Mouse (Mus musculus): ENCODE data around the gene Atxn10. TPM values are rescaled to one million over a fixed set of nuclear protein-coding genes. Genes with fewer than 3 reads are reported as not detected.
A peak's percentile ranks its signal among the peaks of the same experiment; 100 is the strongest.

The Atxn10 gene
- polyA plus RNA-seq (2014; fragmentation: Nextera tagmentation; extraction: Ambion mirVana) = 345 and 360 TPM in 2 replicates

- peak within 1 kb of the TSS; percentile 86 for H3K9ac ChIP-seq
- peaks cover 4% of the 10 kb centered on the region; the same call in 1 of the 2 replicates for H3K4me1 ChIP-seq (ENCODE audit: insufficient read depth)
- ATAC-seq (ENCODE audit: insufficient read depth) (peak; percentile 26; the same call in 1 of the 2 replicates), DNase-seq (peak; percentile 13)
- no peaks in the 10 kb centered on the region for H3K27me3 ChIP-seq (ENCODE audit: insufficient read depth, low read length)
- no peak for TF ChIP-seq CTCF (IDR thresholded peaks at IDR 0.05; ENCODE audit: low read depth)
- H3K4me3 ChIP-seq (ENCODE audit: low read depth, low read length) = peak within 1 kb of the TSS; percentile 81
- 7% methylated on average over 19 of the region's 19 CpGs for WGBS
- H3K4me2 ChIP-seq = peak within 1 kb of the TSS; percentile 90
- H3K27ac ChIP-seq (ENCODE audit: low read depth) = peak within 1 kb of the TSS; percentile 98
- no peaks in the 10 kb centered on the region for H3K9me3 ChIP-seq (ENCODE audit: low read depth, low read length)
- no peaks in the 10 kb centered on the region for H3K36me3 ChIP-seq (ENCODE audit: insufficient read depth)
These were observed at the start of gene Atxn10 for GRCm38 (mm10) chr15:85335671-85336300. Gene Atxn10, plus strand, starts transcription at chr15:85336245.

GRCm38 (mm10) chr15:85294632-85295031 is 41.4 kb upstream of the Atxn10 start:
- ATAC-seq (ENCODE audit: insufficient read depth) = no peak
- no peaks in the 10 kb centered on the region for H3K9me3 ChIP-seq (ENCODE audit: low read depth, low read length)
- TF ChIP-seq CTCF (IDR thresholded peaks at IDR 0.05; ENCODE audit: low read depth) = peak; percentile 52
- no peak overlapping the region for H3K4me2 ChIP-seq
- no peaks in the 10 kb centered on the region for H3K36me3 ChIP-seq (ENCODE audit: insufficient read depth)
- H3K27ac ChIP-seq (ENCODE audit: low read depth) = no peak overlapping the region
- H3K4me1 ChIP-seq (ENCODE audit: insufficient read depth) = peaks cover 6% of the 10 kb centered on the region; the same call in 1 of the 2 replicates
- no peaks in the 10 kb centered on the region for H3K27me3 ChIP-seq (ENCODE audit: insufficient read depth, low read length)
- no peak for DNase-seq
- H3K4me3 ChIP-seq (ENCODE audit: low read depth, low read length) = no peak overlapping the region
- no peak overlapping the region for H3K9ac ChIP-seq
- WGBS = 81% methylated on average over 3 of the region's 3 CpGs

GRCm38 (mm10) chr15:85295544-85295943 is 40.5 kb upstream of the Atxn10 start:
- WGBS = 50% methylated on average over 8 of the region's 8 CpGs
- ATAC-seq (ENCODE audit: insufficient read depth) (no peak), DNase-seq (no peak)
- Histone ChIP-seq H3K9me3 (ENCODE audit: low read depth, low read length) (no peaks in the 10 kb centered on the region), H3K4me2 (no peak overlapping the region), H3K4me3 (ENCODE audit: low read depth, low read length) (no peak overlapping the region), H3K36me3 (ENCODE audit: insufficient read depth) (no peaks in the 10 kb centered on the region), H3K9ac (no peak overlapping the region), H3K27me3 (ENCODE audit: insufficient read depth, low read length) (no peaks in the 10 kb centered on the region), H3K27ac (ENCODE audit: low read depth) (no peak overlapping the region), H3K4me1 (ENCODE audit: insufficient read depth) (peaks cover 6% of the 10 kb centered on the region; the same call in 1 of the 2 replicates)
- no peak for TF ChIP-seq CTCF (IDR thresholded peaks at IDR 0.05; ENCODE audit: low read depth)

GRCm38 (mm10) chr15:85295977-85296376 is 40.1 kb upstream of the Atxn10 start:
- 50% methylated on average over 2 of the region's 2 CpGs for WGBS
- no peak for DNase-seq
- no peak overlapping the region for H3K4me2 ChIP-seq
- H3K9me3 ChIP-seq (ENCODE audit: low read depth, low read length) = no peaks in the 10 kb centered on the region
- no peak for TF ChIP-seq CTCF (IDR thresholded peaks at IDR 0.05; ENCODE audit: low read depth)
- H3K27ac ChIP-seq (ENCODE audit: low read depth) = no peak overlapping the region
- H3K36me3 ChIP-seq (ENCODE audit: insufficient read depth) = no peaks in the 10 kb centered on the region
- H3K4me1 ChIP-seq (ENCODE audit: insufficient read depth) = peaks cover 6% of the 10 kb centered on the region; the same call in 1 of the 2 replicates
- no peak overlapping the region for H3K4me3 ChIP-seq (ENCODE audit: low read depth, low read length)
- H3K9ac ChIP-seq = no peak overlapping the region
- no peak for ATAC-seq (ENCODE audit: insufficient read depth)
- H3K27me3 ChIP-seq (ENCODE audit: insufficient read depth, low read length) = no peaks in the 10 kb centered on the region

- Histone ChIP-seq H3K27me3 (ENCODE audit: insufficient read depth, low read length) (no peaks in the 10 kb centered on the region), H3K9me3 (ENCODE audit: low read depth, low read length) (no peaks in the 10 kb centered on the region), H3K36me3 (ENCODE audit: insufficient read depth) (no peaks in the 10 kb centered on the region), H3K4me1 (ENCODE audit: insufficient read depth) (peaks cover 6% of the 10 kb centered on the region; the same call in 1 of the 2 replicates), H3K4me2 (no peak overlapping the region), H3K27ac (ENCODE audit: low read depth) (no peak overlapping the region), H3K4me3 (ENCODE audit: low read depth, low read length) (no peak overlapping the region), H3K9ac (no peak overlapping the region)
- DNase-seq (no peak), ATAC-seq (ENCODE audit: insufficient read depth) (no peak)
- 49% methylated on average over 3 of the region's 3 CpGs for WGBS
- TF ChIP-seq CTCF (IDR thresholded peaks at IDR 0.05; ENCODE audit: low read depth) = no peak
These were observed 39.5 kb upstream of the Atxn10 start for GRCm38 (mm10) chr15:85296538-85296937.

- Histone ChIP-seq H3K9me3 (ENCODE audit: low read depth, low read length) (no peaks in the 10 kb centered on the region), H3K27ac (ENCODE audit: low read depth) (peak overlapping the region; percentile 64), H3K27me3 (ENCODE audit: insufficient read depth, low read length) (no peaks in the 10 kb centered on the region), H3K9ac (no peak overlapping the region), H3K36me3 (ENCODE audit: insufficient read depth) (no peaks in the 10 kb centered on the region), H3K4me1 (ENCODE audit: insufficient read depth) (peaks cover 6% of the 10 kb centered on the region; the same call in 1 of the 2 replicates), H3K4me2 (peak overlapping the region; percentile 36), H3K4me3 (ENCODE audit: low read depth, low read length) (no peak overlapping the region)
- 20% methylated on average over 17 of the region's 17 CpGs for WGBS
- TF ChIP-seq CTCF (IDR thresholded peaks at IDR 0.05; ENCODE audit: low read depth) = no peak
- DNase-seq (peak; percentile 39), ATAC-seq (ENCODE audit: insufficient read depth) (peak; percentile 72)
These were observed 37.8 kb upstream of the Atxn10 start for GRCm38 (mm10) chr15:85298167-85298781.

GRCm38 (mm10) chr15:85298946-85299345 is 37.1 kb upstream of the Atxn10 start:
- 75% methylated on average over 9 of the region's 9 CpGs for WGBS

More at GRCm38 (mm10) chr15:85298946-85299345, 37.1 kb upstream of the Atxn10 start:
- no peak for DNase-seq
- TF ChIP-seq CTCF (IDR thresholded peaks at IDR 0.05; ENCODE audit: low read depth) = no peak
- Histone ChIP-seq H3K27me3 (ENCODE audit: insufficient read depth, low read length) (no peaks in the 10 kb centered on the region), H3K36me3 (ENCODE audit: insufficient read depth) (no peaks in the 10 kb centered on the region), H3K9ac (no peak overlapping the region), H3K27ac (ENCODE audit: low read depth) (peak overlapping the region; percentile 64), H3K4me2 (peak overlapping the region; percentile 36; the same call in 1 of the 2 replicates), H3K4me1 (ENCODE audit: insufficient read depth) (peaks cover 6% of the 10 kb centered on the region; the same call in 1 of the 2 replicates), H3K9me3 (ENCODE audit: low read depth, low read length) (no peaks in the 10 kb centered on the region), H3K4me3 (ENCODE audit: low read depth, low read length) (no peak overlapping the region)
- no peak for ATAC-seq (ENCODE audit: insufficient read depth)

Measured in lung, embryonic 14.5 days (tissue).